Mouse (Mus musculus): ENCODE measurements around the gene N4bp1.

GRCm38 (mm10) chr8:86847091-86847490, 38.0 kb downstream of the N4bp1 start:
- TF ChIP-seq CTCF (IDR thresholded peaks at IDR 0.05; ENCODE audit: low read depth) (no peak), EP300 (IDR thresholded peaks at IDR 0.05; ENCODE audit: low read depth) (no peak)
